Mouse (Mus musculus) right cerebral cortex, postnatal 10 days (tissue): ENCODE data around the gene Tnfaip1.
"Not testable (repeated sequence)": the region's sequence is repeated elsewhere in the genome, so short reads cannot be mapped to it uniquely, and the experiment has no call there.

Source experiments
- DNase-seq, 2 experiments: peaks; one replicate each; pipeline ENCODE4 v3.0.0; 2021; ENCODE audit warnings: low spot score in 2 of 2

Gene Tnfaip1

DNA sequence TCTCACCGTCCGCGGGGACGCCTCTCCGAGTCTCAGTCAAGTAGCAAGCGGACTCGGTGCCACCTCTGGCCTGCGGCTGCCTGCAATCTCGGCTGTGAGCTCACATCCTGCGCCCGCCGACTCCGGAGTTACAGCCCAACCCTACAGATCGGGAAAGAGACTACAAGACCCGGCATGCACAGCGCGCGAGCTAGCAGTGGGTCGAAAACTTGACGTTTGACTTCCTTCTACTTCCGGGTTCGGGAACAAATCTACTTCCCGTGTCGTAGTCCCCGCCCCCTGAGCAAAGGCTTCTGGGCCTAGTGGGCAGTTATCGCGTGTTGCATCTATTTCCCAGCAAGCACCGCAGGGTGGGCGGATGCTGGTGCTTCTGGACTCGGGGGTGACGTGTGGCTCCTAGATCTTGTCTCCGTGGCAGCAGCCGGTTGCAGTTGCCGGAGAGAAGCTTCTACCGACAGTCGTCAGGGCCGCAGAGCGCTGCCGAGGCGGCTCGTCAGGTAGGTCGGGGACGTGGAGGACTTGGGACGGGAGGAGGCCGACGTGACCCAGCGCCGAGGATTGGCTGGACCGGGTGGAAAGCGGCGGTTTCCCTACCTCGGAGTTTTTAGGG is at the start of gene Tnfaip1, which contains the start of gene Ift20:
TSS of gene Tnfaip1 (minus strand) at position 253 of the 610 bp plus-strand sequence.
TSS of gene Ift20 (plus strand) at position 282 of the 610 bp plus-strand sequence.
- DNase-seq = peak; percentile 99

DNA sequence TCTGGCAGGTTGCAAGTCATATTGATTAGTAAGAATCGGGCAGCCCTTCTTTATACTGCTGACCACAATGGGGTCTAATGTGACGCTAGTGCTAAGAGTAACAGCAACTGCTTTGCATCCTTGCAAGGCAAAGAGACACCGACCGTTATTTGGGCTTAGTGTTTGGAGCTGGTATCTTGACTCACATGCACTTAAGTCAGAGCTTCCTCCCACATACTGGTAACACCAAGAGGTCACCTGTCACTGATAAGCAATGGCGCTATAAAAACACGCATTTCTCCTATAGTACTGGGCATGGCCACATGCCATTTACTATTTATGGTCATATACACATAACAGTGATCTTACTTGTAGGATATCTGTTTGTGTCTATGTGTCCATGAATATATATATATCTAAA is 46.7 kb upstream of the Tnfaip1 start:
- DNase-seq = no peak

DNA sequence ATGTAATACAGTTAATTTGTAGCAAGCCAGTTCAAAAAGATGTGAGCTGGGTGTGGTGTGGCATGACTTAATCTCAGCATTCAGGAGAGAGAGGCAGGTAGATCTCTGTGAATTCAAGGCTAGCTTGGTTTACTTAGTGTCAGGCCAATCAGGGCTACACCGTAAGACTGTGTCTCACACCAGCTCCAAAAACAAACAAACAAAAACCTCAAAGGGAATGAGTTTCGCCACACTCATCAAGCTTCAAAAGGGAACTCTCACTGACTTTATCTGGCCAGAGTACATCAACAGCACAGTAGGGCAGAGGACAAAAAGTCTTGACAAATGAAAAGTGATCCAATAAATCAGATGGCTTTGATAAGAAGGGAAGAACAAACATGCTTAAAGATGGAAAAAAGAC is 38.8 kb upstream of the Tnfaip1 start:
- DNase-seq = no peak

DNA sequence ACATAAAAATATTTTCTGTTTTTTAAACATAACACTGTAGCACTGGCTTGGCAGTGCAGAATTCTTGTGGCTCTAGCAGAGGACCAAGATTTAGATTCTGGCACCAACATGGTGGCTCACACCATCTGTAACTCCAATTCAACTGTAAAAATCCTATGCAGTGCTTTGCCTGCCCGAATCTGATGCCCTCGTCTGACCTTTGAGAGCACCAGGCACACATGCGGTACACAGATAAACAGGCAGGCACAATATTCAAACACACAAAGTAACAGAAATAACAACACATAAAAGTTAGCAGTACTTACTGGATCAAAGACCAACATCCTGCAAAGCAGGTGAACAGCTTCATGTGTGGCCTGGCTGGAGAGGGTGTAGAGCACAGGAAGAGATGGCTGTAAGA is 38.4 kb upstream of the Tnfaip1 start:
- no peak for DNase-seq

DNA sequence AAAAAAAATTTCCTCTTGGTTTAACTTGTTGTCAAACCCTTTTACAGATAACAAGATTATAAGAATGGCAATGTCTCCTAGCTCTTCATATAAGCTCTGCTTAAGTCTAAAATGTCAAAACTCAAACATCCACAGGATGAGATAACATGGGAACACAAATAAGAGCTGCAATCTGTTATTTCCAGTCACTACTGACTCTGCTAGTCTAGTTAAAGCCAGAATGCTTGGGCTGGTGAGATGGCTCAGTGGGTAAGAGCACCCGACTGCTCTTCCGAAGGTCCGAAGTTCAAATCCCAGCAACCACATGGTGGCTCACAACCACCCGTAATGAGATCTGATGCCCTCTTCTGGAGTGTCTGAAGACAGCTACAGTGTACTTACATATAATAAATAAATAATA is 37.9 kb upstream of the Tnfaip1 start:
- not testable (repeated sequence) for DNase-seq

DNA sequence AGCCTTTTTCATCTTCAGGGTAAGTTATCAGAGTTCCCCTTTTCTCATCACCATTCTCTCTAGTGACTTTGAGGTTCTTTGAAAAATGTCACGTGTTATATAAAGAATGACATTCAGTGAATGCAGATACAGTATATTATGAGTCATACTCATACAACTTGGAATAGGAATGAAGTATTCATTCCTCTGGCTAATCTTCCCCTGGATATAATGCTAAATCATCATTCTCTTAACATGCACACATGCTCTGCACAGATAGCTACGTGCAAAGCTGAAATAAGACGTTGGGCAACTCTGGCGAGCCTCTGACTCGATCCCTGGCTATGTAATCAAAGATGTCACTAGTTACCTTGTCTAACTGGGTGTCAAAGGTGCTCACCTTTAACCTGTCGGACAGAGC is 35.7 kb upstream of the Tnfaip1 start:
- DNase-seq = no peak

DNA sequence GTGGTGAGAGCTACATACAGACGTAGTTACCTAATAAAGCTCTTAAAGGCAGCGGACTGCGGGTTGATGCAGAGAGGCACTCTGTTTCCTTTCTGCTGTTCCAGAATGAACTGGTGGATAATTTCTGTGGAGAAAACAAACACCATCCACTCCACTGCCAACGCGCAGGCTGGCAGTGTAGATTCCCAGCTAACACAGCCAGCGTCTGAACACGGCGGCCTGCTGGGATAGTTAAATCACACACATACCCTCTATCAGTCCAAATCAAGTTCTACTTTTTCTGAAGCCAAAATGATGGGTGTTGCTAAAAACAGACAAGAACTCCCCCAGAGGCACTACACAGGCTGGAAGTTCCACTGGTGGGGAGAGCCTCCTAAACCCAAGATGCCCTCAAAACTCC is 35.3 kb upstream of the Tnfaip1 start:
- peak in 1 of 2 experiments; percentile 46 for DNase-seq

DNA sequence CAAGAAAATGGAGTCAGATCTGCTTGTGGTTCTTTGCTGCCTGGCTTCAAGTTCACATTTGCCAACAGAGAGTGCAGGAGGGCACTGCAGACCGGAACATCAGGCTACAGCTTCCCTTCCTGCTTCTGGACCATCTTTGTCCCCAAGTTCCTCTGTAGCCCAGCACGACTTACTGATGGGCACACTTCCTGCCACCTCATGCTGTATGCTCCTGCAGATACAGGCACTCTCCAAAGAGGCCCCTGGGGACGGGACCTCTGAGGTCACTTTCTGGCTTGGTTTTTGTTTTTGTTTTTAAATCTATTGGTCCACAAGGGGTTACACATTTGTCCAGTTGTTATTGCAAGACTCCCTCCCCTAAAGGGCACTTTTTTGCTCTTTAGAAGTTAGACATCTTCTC is 33.7 kb upstream of the Tnfaip1 start:
- no peak for DNase-seq

DNA sequence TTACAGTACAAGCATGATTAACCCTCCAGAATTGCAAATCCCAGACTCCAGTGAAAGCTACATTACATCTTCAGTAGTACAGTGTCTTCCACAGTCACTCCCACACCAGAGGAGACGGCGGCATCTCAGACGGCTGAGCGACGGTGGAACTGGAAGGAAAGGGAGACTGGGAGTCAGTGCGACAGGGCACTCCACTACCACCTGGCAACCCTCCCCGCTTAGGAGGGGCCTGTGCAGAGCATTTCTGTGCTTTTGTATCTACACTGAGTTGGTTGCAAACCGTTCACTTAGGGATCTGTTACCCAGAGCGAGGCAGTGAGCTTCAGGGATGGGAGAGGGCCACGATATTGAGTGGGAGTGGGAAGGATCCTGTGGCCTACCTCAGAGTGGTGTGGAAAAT is 32.7 kb upstream of the Tnfaip1 start:
- DNase-seq = no peak

DNA sequence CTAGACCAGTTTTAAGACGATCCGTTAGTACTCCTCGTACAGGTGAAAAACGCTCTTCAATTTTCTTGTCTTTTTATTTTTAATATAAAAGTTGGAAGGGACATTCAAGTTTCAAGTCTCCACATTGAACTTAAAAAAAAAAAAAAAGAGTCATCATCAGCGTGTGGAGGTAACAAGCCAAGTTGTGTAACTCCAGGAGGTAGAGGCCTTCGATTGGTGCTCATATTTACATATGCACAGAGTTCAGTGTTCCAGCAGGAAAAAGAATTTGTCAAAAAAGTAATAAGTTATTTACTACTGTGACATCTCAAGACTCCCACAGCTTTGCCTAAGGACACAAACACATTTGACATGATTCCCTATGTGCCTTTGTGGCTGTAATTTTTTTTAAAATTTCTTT is 31.5 kb upstream of the Tnfaip1 start:
- DNase-seq = no peak

DNA sequence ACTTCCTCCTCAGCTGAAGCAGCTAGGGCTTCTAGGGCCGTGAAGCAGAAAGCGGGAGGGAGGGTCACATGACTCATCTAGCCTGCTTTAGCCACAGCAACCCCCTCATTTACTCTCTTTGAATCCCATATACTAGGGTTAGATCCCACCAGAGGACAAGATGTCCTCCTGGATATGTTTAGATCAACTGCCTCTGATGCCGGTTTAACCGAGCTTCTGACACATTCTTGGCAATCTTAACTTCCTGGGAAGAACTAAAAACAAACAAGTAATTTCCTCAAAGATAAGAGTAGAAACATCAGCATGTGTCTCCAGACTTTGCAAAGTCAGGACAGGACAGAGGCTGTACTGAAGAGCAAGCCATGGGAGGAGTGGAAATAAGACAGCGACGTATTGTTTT is 30.6 kb upstream of the Tnfaip1 start:
- DNase-seq = no peak

DNA sequence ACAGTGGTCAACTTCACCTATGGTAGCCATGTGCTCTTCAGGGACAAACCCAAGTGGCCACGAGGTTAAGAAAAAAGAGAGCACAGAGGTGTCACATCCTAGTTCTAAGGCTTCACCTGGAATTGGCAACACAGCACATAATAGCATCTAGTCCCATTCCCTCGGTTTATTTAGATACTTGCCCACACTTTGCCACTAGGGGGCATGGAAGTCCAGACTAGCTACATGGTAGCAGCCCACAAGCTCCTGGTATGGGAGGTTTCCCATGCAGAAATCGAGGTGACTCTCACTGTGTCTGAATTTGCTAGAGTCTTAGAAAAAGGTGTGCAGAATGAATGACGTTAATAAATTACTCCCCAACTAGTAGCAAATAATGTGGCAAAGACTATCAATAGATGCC is 24.3 kb upstream of the Tnfaip1 start:
- DNase-seq = peak; percentile 88 to 89

DNA sequence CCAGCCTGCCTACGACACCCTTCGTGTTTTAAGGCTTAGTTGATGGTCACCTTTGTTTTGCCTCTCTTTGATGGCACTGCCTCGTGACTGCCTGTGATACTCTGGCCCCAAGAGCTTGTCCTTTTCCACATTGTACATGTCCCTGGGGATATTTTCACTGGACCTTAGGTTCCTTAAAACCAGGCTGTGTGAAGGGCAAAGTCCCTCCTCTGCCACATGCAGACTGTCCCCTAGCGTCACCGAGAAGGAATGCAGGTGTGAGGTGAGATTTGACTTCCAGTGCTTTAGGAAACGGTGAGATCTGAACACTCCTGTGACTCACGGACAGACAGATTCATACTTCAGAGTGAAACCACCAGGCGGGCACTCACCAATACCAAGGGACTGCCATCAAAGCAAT is 21.1 kb upstream of the Tnfaip1 start:
- no peak for DNase-seq

DNA sequence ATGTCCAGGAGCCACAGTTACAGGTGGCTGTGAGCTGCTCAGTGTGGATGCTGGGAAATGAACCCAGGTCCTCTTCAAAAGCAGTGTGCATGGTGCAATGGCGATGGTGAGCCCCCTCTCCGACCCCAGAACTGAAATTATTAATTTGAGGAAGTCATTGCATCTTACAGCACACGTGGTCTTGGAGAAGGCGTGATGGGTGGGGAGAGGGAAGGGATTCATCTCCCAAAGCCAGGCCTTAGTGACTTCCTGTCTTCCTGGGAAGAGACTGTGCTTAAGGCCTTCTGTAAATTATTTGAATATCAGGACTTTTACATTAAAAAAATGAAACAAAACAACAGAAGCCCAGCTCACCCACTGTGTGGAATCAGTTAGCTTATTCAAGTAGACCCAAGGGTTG is 19.9 kb upstream of the Tnfaip1 start:
- DNase-seq = no peak

DNA sequence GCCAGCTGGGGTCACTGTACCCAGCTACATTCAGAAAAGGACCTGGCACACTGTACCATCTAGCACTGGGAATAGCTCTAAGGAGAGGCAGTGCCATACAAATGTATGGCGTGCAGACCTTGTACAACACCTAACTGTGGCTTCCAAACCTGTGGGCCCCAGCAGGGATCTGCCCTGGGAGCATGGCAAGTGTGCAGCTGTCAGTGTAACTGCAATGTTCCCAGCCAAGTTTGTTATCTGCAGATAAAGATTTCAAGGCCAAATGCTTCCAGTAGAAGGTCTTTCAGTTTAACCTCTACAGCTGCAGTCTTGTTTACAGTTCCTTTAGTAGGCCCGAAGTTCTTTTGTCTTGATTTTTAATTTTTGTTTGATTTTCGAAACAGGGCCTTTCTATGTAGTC is 19.5 kb upstream of the Tnfaip1 start:
- no peak for DNase-seq

DNA sequence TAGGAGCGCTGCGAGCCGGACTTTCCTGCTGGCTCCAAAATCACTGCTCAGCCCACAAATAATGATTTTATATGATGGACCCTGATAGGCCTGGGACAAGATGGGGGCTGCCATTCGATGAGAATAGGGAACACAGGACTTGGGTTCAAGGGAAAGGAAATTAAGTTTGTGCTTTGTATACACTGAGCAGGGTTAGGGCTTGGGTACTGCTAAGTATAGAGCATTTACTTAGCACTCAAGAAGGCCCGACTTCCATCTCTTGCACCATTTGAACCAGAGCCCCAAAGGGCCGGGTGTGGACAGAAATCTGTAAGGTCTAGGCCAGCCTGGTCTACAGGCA is 14.9 kb upstream of the Tnfaip1 start:
- DNase-seq = no peak

DNA sequence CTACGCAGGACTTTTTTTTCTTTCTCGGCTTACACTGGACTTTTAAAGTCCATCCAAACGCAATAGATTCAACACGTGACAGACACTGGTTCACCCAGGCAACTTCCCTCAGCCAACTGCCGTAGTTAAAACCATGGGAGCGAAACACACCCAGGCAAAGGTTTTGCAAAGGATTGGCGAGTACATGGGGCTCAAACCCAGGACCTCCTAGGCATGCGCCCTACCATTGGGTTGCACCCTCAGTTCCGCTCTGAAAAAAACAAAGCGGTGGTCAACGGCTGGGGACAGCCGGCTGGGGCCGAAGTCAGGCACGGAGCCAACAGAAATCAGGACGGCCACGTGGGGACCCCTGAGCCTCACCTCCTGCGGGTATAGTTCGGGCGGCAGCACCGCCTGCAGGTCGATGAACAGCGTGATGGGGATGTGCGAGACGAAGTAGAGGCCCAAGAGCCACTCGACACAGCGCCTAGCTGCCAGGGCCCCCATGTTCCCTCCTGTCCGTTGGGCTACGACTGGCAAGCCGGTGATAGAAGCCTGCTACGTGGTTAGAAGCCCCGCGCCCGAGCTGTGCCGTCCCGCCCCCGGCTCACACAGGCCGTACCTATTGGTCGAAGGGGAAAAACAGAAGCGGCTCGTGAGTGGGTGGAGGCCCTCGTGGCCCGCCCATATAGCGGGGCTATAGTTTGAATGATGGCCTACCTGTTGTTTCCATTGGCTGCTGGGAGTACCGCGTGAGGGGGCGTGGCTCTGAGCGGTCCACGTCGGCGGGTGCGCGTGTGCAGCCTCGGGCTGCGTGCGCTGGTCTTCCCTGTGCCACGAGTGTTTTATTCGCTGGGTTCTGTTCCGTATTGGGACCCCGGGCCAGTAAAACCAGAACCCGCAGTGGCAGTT is 14.3 kb upstream of the Tnfaip1 start, which contains the start of gene Tmem97:
TSS of gene Tmem97 (minus strand) at position 610 of the 891 bp plus-strand sequence.
- peak; percentile 98 to 99 for DNase-seq

DNA sequence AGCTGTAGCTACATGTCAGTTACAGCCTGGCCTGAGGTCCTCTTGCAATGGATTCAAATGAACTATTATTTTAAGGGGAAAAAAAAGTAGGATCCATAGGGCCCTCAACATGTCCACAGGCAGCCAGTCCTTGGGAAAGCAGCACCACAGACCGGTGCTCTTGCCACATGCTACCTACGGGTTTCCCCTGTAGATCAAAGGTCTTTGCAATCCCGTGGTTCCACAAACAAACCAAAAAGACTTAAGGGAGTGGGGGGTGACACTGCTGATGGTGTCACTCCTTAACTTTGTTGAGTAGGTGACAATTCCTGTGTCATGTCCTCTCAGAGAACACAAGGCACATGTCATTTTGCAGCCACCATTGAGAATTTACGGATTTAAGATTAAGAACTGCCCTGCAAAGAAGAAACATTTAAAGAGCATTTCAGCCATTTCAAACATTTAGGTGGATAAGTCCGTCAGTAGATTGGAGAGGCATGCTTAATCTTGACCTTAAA is 13.4 kb upstream of the Tnfaip1 start:
- no peak for DNase-seq

DNA sequence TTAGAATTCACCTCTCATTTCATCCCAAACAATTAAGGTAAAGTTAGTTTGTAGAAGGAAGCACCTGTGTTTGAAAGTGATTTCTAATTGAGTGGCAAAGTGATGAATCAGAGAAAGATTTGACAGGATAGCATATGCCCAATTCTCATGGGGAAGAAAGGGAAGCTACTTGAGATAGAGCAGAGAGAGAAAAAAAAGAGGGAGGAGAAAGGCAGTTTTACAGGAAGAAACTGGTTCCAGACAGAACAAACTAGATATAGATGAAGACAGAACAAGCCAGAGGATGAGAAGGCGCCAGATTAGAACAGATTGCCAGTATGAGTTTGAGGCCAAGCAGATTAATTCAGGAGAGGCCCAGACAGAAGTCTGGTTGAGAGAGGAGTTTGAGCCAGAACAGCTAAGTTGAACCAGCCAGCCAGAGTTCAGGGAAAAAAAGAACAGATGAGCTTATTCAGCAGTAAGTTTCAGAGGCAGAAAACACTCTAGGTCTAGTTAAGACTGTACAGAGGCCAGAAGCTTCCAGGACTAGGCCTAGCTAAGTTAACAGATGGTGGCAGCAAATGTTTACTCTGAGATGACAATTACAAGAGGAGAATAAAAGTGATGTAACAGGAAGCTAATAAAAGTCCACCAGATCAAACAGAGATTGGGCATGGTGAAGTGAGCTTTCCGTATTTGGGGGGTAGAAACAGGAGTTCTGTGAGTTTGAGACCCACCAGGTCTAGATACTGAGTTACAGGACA is 11.8 kb upstream of the Tnfaip1 start:
- DNase-seq = no peak

DNA sequence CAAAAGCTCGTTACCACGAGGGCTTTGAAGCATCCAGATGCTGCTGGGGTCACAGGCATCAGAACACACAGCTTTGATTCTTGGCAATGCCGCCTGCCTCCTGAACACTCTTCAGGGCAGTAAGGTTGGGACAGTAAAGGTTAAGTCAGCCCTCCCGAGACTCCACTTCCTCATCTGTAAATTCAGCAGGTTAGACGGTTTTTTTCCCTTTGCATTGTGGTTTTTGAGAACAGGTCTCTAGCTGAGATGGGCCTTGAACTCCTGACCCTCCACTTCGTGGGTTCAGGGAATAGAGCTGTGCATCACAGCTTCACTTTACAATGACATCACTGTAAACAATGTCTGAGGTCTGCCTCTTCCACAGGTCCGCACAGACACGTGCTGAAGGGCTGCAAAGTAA is 9.0 kb upstream of the Tnfaip1 start:
- no peak for DNase-seq

DNA sequence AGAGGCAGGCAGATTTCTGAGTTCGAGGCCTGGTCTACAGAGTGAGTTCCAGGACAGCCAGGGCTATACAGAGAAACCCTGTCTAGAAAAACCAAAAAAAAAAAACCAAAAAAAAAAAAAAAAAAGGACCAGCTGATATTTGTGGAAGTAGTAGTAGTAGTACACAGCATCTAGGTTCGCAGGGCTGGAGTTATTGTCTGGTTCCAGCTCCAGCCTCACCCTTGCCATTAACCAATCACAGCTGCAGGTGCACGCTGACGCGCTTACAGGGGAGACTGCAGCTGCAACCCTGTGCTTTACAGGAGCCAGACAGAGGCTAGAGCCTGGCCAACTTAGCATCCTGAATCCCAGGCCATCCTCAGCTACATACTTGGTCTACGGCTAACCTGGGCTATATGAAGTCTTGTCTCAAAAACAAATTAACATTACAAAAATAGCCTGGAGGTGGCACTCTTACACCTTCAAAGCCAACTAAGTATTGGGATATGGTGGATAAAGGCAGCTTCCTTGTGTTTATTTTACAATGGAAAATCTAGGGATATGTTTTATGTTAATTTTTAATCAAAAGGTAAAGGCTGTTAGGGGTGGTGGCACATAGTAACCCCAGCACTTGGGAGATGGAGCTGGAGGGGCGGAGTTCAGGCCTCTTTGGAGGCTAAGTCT is 8.4 kb upstream of the Tnfaip1 start:
- DNase-seq = no peak

DNA sequence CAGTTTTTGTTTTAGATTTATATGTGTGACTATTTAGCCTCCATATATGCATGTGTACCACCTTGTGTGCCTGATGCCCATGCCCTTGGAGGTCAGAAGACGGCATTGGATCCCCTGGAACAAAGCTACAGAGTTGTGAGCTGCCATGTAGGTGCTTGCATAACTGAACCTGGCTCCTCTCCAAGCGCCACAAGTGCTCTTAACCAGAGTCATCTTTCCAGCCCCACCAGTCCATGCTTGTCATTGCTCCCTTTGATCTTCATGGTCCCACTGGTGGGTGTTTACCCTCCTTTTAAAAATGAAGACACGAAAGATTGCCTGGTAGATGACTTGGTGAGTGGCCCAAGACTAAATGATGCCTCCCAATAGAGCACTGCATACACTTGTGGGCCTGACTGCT is 4.2 kb upstream of the Tnfaip1 start:
- DNase-seq = no peak
